Mouse (Mus musculus): ENCODE measurements around the gene Otx2. TPM values are rescaled to one million over a fixed set of nuclear protein-coding genes. Genes with fewer than 3 reads are reported as not detected.
"Not testable (repeated sequence)": the region's sequence is repeated elsewhere in the genome, so short reads cannot be mapped to it uniquely, and the experiment has no call there.

The Otx2 gene
- polyA plus RNA-seq, 1 experiment = 0.52 TPM

DNA sequence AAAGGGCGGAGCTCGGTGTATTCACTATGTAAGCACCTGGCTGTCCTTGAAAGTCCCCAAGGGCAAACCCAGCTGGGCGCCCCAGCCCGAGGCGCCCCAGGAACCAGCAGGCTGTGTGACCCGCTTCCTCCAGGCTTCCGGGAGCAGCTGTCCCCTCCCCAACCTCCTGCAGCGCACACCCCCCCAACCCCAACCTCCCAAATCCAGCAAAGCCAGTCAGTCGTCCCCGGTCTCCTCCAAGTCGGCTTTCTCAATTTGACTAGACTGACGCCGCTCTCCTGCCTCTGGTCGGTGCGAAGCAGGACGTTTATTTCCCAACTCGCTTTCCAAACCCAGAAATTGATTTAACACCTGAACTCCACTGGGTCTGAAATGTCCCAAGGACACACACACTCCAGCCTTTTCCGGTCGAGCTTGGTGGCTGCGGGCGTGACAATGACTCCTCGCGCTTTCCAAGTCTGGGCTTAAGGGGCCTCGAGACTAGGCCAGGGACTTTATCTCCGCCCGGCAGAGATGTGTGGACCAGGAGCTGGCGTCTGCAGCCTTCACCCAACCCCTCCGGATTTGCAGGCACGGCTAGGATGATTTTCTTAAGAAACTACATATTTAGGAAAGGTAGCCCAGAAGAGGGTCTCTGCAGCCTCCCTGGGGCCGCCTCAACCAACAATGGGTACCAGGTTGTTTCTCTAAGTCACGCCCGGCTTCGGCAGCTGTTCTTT lies 18.4 kb downstream of the Otx2 start:
- no peak for DNase-seq (ENCODE audit: extremely low spot score in 1 of 2, low spot score in 1 of 2)

DNA sequence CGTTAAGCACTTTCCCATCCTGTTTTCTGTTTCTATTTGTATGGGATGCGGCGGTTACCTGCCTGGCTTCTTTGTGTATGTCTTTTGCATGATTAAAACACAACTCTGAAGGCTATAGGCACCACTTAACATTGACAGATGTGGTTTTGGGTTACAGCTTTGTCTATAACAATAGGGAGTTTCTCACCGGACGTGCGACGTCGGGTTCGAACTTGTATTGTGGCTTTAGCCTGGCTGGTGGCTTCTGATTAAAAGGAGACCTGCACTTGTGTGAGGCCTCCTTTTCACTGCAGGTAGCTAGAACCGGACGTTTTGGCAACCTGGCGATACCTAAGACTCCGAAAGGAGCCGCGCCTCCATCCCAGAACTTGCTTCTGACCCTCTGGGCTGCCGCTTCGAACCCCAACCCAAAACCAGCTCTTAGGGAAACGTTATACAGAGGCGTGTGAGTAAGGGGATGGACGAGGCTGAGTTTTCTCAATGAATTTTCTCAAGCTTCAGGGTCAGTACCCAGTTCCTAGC lies 19.0 kb downstream of the Otx2 start:
- no peak for DNase-seq (ENCODE audit: extremely low spot score in 1 of 2, low spot score in 1 of 2)

DNA sequence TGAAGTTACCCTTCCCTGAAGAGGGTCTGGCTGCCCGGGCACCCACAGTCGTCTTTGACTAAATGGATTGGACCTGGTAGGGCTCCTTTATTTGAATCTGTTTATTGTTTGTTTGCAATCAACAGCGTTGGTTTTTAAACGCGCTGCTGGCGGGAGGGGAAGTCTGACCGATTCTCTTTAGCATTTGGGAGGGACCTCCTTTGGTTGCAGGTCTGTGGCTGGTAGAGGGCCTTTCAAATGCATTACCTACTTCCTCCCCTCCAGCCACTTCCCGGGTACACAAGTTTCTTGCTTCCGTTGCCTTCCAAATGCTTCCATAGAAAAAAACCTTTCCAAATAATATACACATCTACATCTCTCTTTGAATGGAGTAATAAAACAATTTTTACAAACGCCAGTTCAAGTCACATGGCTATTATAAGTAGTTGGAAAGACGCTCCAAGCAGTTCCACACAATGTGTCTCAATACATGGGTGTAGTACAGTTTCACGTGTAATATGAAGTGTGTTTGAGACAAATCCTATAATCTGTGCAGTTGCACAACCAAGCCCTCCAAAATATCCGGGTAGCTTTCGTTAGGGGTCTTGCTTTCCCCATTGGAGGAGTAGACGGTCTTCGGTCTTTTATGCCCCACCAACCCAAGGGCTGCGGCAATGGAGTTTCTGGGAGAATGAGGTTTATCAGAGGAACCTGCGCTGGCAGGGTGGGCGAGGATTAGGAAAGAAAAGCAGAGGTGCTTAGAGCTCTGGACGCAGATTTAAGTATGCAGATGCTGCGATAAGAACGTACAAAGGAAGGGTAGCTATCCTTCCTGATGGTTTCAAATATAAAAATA lies 19.7 kb downstream of the Otx2 start:
- DNase-seq (ENCODE audit: extremely low spot score in 1 of 2, low spot score in 1 of 2) = no peak

DNA sequence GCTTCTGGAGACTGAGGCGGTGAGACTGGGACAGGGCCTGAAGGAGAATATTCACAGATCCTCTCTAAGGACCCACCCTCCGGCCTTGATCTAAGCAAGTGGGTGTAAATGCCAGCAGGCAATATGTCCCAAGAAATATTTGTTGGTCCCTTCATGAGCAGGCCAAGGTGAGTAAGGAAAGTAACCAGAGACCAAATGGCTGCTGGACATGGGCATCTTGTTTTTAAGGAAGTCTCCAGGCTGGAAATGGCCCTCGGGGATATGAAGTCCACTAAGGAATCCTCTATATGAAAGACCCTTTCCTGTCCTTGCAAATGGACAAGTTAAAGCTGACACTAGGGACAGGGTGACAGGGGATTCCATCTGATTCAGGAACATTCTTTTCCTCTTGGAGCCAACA lies 20.5 kb downstream of the Otx2 start:
- DNase-seq (ENCODE audit: extremely low spot score in 1 of 2, low spot score in 1 of 2) = no peak

DNA sequence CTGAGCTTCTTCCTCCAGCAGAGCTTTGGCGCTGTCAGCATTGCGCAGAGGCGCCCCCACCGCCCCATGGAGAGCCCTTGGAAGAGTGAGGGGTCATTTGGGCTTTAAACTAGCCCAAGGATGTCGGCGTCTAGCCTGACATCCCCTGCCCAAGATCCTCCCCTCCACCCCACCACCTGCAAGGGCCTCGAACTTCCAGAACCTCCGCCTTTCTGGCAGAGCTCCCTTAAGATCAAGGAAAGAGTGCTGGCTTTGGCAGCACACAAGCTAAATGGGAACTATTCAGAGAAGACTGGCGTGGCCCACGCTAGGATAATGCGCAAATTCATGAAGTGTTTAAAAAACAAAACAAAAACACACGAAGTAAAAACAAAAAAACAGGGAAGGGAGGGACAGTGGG lies 21.4 kb downstream of the Otx2 start:
- no peak for DNase-seq (ENCODE audit: extremely low spot score in 1 of 2, low spot score in 1 of 2)

DNA sequence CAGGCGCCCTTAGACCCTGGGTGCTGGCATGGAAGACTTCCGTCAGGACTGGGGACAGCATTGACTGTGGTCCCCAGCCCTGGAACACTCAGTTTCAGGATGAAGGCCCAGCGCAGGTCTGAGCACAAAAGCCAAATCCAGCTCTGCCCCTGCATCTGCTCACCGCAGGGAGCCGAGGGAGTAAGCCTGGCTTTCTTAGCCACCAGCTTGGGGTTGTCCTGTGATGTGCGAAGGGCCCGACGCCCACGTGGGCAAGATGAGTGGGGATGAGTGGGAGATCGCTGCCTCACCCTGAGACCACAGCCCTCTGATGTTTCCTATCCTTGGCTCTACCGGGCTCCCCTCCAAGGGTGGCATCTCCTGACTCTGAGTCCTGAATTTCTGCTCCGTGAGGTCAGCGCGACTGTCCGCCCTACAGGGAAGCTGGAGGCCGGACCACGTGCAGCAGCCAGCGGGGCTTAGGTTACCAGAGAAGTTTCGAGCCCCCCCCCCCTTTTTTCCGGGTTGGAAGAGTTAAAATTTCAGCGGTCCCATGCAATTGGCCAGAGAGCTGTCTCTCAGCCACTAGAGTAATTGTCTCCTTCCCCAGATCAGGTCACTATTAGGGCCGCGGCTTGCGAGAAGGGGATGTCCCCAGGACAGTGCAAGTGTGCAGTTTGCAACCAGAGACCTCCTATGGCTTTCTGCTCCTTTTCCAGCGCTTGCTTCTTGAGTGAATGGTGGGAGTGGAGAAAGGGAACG lies 22.0 kb downstream of the Otx2 start:
- no peak for DNase-seq (ENCODE audit: extremely low spot score in 1 of 2, low spot score in 1 of 2)

DNA sequence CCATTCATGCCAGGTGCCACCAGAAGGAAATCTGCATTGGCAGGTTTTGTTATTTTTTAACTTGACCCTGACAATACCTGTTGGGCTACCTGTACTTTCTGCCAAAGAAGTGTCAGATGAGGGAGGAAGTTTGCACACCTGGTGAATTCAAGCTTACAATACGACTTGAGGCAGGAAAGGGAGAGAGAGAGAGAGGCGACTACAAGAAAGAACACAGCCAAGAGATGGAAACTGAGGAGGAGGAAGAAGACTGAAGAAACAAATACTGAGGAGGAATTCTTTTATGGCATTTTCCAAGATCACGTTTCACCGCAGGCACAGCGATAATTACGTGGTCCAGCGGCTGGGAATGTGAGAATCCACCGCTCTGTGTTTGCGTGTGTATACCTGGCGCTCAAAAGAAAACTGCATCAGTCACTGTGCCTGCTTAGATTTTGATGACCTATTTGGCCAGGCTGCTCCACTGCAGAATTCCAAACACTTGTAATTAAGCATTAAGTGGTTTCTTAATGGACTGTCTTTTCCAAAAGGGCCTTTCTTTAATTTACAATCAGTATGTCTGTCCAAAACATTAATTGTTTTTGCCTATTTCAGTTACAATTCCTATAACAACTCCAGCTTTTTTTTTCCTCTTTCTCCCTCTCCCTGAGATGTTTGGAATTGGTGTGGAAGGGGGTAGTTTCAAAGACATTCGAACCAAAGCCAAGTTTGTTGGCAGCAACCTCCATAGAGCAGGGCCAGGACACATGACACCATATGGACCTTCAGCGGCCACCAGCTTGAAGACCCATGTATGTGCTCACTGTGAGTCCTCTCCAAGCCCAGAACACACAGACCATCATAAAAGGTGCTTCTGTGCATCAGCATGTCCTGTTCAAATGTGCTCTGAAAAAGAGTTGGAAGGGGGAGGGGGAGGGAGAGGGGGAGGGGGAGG lies 31.9 kb downstream of the Otx2 start:
- DNase-seq (ENCODE audit: extremely low spot score in 1 of 2, low spot score in 1 of 2) = no peak

DNA sequence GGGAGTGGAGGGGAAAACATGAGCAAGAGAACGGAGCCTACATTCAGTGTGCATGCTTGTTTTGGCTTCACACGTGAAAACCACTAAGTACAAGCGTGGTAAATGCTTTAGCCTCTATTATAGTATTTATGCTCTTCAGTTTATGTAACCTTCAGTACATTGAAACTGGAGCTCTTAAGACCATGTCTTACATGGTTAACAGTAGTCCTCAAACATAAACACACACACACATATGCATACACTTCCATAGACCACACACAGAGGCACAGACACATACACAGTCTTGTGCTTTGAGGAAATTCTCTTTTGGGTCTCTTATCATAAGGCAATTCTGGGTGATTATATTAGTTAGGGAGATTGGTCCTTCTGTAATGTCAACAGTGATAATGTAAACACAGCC lies 40.5 kb downstream of the Otx2 start:
- DNase-seq (ENCODE audit: extremely low spot score in 1 of 2, low spot score in 1 of 2) = no peak

DNA sequence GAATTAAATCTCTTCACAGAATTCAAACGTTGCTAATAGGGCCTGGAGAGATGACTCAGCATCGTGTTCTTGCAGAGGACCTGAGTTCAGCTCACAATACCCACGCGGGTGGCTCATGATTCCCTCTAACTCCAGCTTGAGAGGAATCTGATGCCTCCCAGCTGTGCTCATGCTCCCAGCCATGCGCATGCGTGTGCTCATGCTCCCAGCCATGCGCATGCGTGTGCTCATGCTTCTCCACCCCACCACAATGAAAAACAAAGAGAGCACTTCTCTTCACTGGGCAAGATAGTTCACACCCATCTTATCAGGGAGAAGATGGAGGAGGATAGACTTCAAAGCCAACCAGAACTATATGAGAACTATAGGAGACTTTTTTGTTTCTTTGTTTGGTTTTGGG lies 41.3 kb downstream of the Otx2 start:
- DNase-seq (ENCODE audit: extremely low spot score in 1 of 2, low spot score in 1 of 2) = no peak

DNA sequence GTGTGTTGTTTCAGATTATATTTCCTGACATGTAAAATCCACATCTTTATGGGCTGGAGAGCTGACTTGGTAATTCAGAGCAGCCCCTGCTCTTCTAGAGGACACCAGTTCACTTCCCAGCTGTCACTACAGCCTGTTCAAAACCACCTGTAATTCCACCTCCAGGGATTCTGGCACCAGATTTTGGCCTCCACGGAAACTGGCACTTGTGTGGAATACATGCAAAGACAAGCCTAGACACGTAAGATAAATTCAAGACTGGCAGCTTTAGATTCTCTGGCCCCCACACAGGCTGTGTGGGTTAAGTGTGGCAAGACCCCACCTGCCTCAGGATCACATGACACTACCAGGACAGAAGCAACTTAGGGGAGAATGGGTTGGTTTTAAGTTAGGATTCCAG lies 42.1 kb downstream of the Otx2 start:
- DNase-seq (ENCODE audit: extremely low spot score in 1 of 2, low spot score in 1 of 2) = no peak

DNA sequence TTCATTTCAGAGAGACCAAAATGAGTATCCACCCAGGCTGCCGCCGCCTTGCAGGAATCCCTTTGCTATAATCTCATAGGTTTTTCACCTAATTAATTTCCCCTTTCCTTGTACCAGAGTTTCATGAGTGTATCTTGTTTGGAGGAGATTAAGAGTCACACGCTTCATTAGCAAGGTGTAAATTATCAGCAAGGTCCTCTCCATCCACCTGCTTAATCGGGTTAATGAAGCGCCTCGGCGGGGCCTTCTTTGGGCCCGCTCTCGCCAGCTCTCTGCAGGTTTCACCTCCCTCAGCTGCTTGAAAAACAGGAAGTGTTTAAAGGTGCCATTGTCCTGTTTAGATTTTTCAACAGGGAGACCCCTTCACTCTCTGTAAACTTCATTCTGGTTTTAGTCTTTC lies 44.2 kb downstream of the Otx2 start:
- no peak for DNase-seq (ENCODE audit: extremely low spot score in 1 of 2, low spot score in 1 of 2)

DNA sequence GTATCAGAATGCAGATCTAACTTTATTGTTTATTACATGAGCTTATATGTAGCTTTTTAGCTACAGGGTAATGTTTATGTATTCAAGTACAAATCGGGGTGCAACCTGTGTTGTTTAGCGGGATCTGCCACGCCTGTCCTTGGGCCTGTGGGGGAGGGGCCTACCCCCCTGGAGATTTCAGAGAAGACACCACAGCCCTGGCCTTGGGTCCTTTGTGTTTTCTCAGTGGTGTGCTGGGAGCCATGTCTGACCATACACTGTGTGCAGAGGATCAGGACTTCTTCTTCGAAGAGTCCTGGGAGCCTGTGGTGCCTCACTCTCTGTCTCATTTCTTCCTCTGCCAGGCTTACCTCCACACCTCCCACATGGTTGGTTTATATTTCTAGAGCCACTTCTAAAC lies 47.3 kb downstream of the Otx2 start:
- no peak for DNase-seq (ENCODE audit: extremely low spot score in 1 of 2, low spot score in 1 of 2)

DNA sequence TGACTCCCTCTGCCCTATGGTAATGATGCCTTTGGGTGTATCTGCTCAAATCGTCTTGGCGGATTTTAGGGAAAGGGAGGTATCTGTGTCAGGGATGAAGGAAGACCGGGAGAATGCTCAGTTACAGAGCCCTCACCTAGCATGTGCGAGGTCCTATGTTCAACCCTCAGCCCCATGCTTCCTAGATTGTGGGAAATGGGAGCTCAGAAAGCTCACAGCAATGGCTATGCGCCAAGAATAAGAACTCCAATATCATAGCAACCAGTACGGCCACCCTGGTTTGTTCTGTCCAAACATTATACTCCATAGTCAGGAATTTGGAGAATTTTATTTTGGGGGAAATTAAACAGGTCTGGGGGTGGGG lies 48.3 kb downstream of the Otx2 start:
- DNase-seq (ENCODE audit: extremely low spot score in 1 of 2, low spot score in 1 of 2) = no peak

DNA sequence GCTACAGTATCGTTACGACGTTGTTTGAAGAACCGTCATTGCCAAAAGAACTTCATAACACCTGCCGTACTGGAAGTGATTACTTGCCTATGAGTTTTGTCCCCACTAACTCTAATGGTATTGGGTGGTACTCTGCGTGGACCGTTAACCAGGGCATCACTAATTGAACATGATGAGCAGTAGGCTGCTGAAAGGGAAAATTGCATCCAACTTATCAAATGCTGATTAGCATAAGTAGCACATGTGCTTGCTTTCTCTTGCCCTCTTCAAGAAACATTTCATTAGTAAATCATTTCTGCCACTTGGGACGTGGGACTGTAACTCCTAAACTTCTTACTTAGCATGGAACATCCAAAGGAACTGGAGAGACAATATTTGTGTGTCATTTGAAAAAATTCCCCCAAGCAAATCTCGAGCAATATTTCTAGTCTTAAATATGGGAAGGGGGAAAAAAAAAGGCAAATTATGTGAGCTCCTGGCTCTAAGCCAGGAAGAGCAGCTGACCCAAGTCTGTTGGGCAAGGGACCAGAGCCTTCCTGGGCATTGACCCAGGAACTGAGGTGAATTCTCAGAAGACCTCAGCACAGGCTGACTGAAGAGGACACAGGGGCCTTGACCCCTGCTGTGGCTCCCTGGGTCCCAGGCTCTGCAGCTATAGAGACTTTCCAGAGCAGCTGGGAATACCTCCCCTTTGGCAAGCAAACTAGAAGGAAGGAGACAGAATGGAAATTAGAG lies 48.9 kb downstream of the Otx2 start:
- DNase-seq (ENCODE audit: extremely low spot score in 1 of 2, low spot score in 1 of 2) = peak in 1 of 2 experiments; percentile 2

DNA sequence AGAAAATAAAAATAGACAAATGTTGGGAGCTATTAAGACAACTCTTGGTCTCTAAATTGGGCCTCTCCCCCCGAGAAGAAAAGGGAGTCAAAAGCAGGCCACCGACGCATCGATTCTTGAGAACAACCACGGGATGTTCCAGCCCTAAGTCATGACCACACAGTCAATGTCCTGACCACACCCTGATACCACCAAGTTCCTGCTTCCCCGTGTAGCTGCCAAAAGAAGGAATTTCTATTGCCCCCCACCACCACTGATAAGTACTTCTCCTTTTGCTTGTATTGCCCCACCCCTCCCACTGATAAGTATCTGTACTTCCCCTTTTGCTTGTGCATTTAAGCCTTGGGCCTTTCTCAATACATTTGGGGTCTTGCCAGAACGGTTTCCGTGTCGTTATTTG lies 50.9 kb downstream of the Otx2 start:
- not testable (repeated sequence) for DNase-seq (ENCODE audit: extremely low spot score in 1 of 2, low spot score in 1 of 2)

DNA sequence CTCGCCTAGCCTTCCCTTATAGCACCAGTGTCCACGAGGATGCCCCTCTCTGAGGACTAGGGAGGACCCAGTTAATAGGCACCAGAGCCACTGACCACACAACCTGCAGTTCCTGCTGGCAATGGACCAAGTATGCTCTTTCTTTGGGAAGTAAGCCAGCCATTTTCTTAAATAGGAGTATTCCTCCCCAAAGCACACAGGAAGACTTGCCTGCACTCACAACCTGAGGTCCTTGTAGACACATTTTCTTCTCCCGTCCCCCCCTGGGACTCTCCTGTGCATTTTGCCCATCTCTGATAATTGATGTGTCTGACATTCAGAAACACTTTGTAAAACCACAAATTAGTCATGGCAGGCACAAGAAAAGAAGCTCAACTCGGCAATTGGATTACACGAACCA lies 57.3 kb downstream of the Otx2 start:
- DNase-seq (ENCODE audit: extremely low spot score in 1 of 2, low spot score in 1 of 2) = no peak

DNA sequence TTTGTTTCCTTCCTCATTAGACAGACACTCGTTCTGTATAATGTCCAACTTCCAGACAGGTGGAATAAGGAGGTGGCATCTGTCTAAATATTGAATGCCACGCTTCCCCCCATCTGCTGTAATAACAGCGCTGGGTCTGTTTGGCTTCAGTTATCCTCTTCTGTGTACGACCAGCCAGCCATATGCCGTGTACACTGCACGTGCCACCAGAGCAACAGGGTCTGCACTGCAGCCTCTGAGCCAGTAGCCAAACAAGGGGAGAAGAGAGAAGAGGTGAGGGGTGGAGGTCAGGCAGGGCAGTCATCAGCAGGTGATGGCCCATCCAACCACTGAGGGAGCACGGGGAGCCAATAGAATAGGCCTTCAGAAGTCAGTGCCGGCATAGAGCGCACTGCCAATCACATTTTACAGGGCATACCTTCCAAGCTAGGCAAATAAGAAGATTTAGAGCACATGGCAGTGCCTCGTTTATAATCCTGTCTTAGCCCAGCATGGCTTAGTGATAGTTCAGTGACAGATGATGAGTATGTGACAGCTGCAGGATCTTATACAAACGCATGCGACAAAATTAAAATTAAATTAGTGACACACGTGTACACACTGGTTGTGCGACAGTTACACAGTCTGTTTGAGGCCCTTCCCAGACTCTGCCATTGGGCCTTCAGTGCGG lies 64.8 kb downstream of the Otx2 start:
- DNase-seq (ENCODE audit: extremely low spot score in 1 of 2, low spot score in 1 of 2) = no peak
